Mouse (Mus musculus): Measurements from ENCODE around the gene Tlx3. TPM values are rescaled to one million over a fixed set of nuclear protein-coding genes. Genes with fewer than 3 reads are reported as not detected.

Gene Tlx3
- total RNA-seq, 2 experiments from 2014 or later: not detected

DNA sequence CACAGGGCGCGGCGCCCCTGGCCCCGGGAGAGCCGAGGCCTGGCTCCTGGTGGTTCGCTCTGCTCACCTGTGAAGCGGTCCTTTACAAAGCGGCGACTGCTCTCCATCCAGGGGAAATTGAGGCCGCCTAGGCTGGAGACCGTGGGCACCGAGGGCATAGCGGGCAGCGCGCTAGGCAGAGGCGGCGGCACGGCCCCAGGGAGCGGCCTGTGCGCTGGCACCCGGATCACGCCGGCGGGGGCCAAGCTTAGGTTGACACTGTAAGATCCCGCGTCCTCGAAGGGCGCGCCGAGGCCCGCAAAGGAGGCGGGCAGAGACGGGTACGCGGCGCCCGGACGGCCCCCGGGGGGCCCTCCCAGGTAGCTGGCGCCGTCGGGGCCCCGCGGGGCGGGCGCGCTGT, 417 bp downstream of the Tlx3 start:
- no peak for TF ChIP-seq CTCF (IDR thresholded peaks at IDR 0.05)
- peak overlapping the region; percentile 44 for H3K4me3 ChIP-seq
- no peak overlapping the region for H3K27ac ChIP-seq
- intact Hi-C loops (cut with DNase I): no loop called here
- DNase-seq: no peak

DNA sequence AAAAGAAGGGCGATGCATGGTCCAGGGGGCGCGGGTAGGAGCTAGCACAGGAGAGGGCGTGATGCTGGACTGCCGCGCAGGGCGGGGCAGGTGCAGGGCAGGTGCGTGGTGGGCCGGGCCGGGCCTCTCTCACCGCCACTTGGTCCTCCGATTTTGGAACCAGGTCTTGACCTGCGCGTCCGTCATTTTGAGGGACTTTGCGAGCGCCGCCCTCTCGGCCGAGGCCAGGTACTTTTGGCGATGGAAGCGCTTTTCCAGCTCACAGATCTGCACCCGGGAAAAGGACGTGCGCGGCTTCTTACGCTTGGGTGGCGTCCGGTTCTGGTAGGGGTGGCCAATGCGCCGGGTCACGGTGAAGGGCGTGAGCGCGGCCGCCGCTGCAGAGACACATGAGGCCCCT, 1.1 kb downstream of the Tlx3 start:
- intact Hi-C loops (cut with DNase I): no loop called here
- DNase-seq: no peak
- peak; percentile 24; the same call in 1 of the 2 replicates for TF ChIP-seq CTCF (IDR thresholded peaks at IDR 0.05)
- H3K4me3 ChIP-seq: peak overlapping the region; percentile 35
- no peak overlapping the region for H3K27ac ChIP-seq

DNA sequence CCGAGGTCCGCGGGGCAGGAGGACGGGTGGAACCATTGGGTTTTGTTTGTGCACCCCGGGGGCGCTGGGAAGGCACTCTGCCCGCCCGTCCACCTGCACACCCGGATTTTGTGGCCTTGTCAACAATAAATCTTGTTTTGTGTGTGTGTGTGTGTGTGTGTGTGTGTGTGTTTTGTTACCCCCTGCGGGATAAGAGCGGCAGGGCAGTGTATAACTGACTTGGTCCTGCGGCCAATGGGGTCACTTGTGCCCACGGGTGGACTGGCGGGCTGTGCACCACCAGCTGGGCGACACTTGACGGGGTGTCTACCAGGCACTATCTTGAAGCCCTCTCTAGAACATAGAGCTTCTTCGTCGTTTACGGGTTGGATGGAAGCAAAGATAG, 1.8 kb downstream of the Tlx3 start:
- peak overlapping the region; percentile 51 for H3K4me3 ChIP-seq
- no peak for DNase-seq
- intact Hi-C loops (cut with DNase I): no loop called here
- no peak overlapping the region for H3K27ac ChIP-seq
- TF ChIP-seq CTCF (IDR thresholded peaks at IDR 0.05): no peak

DNA sequence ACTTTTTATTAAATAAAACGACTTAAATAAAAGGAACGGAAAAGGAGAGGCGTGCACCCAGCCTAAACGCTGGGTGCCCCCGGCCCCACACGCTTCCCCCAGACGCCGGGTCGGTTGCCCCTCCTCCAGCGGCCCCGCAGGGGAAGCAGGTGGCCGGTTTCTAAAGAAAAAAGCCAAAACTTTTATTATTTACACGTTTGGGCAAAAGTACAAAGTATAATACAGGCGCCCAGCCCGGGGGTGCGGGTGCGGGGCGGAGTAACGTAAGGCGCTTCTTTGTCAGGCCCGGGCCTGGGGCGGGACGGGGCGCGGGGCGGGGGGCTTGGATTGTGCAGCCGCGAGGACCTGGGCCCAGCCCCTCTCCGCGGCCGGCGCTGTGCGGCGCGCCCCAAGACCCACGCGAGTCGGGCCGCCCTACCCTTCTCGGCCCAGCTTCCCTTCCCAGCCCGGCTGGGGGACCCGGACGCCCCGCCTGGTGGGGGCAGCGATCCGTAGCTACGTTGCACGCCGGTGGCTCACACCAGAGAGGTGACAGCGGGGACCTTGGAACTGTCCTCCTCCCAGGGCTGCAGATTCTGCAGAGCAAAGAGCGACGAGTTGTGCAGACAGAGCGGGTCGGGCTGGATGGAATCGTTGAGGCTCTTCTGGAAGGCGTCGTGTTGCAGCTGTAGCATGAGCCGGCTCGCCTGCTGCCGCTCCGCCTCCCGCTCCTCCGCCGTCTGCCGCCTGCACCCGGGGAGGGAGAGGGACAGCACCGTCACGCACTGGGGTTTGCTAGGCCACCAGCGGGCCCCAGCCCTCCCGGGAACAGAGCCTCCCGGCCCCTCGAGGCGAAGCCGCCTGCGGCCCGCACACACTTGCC, 2.4 kb downstream of the Tlx3 start:
- Histone ChIP-seq H3K27ac (no peak overlapping the region), H3K4me3 (peak overlapping the region; percentile 51)
- peak; percentile 35 for DNase-seq
- TF ChIP-seq CTCF (IDR thresholded peaks at IDR 0.05): no peak
- intact Hi-C loops (cut with DNase I): no loop called here

DNA sequence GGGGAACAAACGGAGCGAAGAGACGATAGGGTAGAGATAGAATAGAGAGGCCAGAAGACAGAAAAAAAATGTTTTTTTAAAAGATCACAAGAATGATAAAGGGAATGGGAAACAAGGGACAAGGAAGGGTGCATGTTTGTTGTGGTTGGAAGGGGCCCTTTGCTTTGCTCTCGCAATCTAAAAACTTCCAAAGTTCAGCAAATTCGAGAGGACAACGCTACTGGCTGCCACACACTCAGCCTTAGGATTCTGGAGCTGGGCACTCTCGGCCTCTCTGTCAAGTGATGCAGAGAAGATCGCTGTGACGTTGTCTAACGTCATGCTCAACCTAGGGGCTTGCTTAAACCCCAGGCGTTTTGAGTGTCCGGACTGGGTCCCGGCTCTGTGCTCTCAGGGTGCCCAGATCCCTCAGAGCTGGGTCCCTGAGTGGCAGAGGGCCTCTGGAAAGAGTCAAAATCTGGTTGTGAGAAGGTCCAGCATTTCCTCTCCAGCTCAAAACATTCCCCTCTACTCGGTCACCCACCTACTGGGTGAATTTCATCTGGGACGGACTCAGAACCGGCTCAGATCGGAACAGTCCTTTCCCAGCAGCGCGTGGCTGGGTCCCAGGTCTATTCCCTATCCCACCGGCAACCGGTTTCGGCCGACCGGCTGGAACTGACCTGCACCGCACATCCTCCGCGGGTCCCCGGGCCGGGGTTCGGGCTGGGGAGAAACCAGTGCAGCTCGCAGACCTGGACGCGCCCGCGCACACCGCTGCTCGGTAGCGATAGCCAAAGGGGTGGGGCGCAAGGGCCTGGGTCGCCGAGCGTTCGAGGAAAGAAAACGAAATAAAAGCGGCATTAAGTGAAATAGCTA, 3.3 kb downstream of the Tlx3 start:
- intact Hi-C loops (cut with DNase I): no loop called here
- H3K4me3 ChIP-seq: peak overlapping the region; percentile 51
- H3K27ac ChIP-seq: no peak overlapping the region
- TF ChIP-seq CTCF (IDR thresholded peaks at IDR 0.05): no peak
- DNase-seq: no peak

DNA sequence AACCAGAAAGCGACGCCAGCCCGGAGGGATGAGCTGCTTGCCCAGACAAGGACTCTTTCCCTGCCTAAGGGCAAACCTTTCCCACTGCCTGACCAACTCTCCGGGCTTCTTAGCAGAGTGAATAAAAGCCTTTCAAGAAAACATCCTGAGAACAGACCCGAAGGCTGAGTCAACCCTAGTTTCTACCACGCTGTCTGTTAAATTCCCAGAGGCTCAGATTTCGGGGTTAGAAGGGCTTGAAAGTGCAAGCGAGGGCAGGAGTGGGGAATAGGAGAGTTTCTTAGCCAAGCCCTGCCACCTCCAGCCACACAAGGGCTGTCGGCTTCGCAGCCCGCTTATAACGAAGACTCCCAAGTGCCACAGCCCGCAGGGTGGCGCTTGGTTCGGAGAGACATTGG, 4.3 kb downstream of the Tlx3 start:
- no peak for DNase-seq
- intact Hi-C loops (cut with DNase I): no loop called here
- no peak overlapping the region for H3K27ac ChIP-seq
- no peak for TF ChIP-seq CTCF (IDR thresholded peaks at IDR 0.05)
- H3K4me3 ChIP-seq: no peak overlapping the region

DNA sequence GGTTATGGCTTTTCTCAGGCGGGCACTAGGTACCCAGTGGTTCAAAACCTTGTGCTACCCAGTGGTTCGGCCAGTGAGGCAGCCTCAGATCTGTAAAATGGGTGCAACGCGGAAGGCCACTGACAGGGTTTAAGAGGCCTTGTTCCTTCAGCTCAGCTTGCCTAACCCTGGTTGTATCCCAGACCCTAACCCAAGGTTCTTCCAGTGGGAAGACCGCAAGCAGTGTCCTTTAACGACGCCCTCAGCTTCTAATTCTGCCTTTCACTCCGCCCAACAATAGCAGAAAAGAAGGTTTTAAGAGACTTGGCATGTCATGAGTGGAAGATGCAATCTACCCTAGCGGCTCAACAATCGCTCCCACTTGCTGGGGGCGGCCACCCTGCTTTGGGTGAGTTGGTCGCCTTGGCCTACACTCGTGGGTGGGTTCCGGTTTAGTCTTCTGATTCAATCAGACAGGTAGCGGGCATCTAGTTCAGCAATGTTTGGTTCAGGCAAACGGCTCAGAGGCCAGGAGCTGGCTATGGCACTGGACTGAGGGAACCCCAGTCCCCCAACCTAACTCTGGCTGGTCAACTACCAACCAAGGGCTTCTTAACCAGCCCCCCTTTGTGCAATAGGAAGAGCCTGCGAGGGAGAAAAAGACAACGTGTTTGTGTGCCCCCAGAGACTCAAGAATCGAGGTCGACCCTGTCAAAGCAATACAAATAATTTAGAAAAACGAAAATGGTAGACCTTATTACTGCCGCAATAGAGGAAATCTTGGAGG, 4.9 kb downstream of the Tlx3 start:
- no peak for DNase-seq
- TF ChIP-seq CTCF (IDR thresholded peaks at IDR 0.05): no peak
- no peak overlapping the region for H3K27ac ChIP-seq
- H3K4me3 ChIP-seq: no peak overlapping the region
- intact Hi-C loops (cut with DNase I): no loop called here

DNA sequence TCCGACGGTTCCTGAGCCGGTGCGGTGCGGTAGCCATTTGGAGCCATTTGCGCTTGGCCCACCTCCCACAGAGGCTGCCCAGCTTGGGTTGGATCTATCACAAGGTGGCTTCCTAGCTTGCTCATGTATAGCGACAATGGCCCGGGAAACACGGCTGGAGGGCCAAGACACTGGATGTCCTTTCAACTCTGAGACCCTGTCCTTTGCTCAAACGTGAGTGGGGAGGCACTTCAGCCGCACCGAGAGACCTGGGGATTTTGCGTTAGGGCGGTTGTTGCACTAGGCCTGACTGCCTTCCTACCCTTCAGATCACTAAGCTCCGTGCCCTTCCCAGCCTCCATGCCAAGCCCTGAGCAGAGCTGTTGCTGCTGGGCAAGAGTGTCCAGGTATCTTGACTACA, 5.7 kb downstream of the Tlx3 start:
- DNase-seq: no peak
- Histone ChIP-seq H3K4me3 (no peak overlapping the region), H3K27ac (no peak overlapping the region)
- intact Hi-C loops (cut with DNase I): no loop called here
- TF ChIP-seq CTCF (IDR thresholded peaks at IDR 0.05): no peak

DNA sequence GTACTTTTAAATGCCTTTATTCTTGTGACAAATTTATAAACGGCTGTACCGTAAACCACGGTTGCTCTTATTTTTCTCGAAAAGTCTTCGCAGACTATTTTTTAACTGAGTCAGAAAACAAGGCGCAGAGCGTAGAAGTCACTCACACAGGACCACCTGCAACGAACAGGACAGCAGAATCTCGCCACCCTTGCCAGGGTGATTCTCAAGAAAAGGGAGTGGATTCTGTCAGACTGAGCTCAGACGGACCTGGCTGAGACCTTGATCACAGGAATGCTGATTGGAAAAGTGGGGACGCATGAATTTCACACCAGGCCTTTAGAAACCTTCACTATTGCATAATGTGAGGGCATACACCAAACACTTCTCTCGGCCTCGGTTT, 6.3 kb downstream of the Tlx3 start:
- intact Hi-C loops (cut with DNase I): no loop called here
- TF ChIP-seq CTCF (IDR thresholded peaks at IDR 0.05): no peak
- Histone ChIP-seq H3K4me3 (no peak overlapping the region), H3K27ac (no peak overlapping the region)
- no peak for DNase-seq

DNA sequence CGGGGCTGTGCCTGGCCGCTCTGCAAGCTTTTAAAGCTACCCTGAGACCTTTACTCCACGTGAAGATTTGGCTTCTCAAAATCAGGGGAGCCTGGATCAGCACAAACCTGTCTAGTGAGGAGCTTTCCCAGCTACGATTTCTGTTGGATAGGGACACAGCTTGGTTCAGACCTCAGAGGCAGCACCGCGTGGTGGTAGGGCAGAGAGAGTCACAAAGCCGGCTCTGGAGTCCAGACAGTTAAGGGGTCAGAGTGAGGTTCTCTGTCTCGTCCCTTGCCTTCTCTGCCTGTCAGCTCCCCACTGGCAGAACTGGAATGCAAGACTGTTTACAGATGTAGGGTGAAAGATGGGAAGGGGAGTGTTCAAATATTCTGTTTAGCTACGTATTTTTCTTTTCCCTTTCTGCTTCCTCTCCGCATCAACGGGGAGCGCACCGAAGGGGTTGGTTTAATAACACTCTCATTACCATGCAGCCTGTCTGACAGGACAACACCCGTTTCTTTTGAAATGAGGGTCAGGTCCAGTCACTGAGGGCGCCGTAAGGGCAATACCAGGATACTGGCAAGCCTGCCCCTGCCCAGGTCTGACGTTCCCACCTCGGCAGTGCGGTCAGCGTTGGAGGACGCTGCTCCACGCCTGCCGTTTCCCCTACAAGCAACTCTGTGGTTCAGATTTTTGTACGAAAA, 6.8 kb downstream of the Tlx3 start:
- no peak for DNase-seq
- Histone ChIP-seq H3K27ac (no peak overlapping the region), H3K4me3 (no peak overlapping the region)
- intact Hi-C loops (cut with DNase I): no loop called here
- TF ChIP-seq CTCF (IDR thresholded peaks at IDR 0.05): no peak

DNA sequence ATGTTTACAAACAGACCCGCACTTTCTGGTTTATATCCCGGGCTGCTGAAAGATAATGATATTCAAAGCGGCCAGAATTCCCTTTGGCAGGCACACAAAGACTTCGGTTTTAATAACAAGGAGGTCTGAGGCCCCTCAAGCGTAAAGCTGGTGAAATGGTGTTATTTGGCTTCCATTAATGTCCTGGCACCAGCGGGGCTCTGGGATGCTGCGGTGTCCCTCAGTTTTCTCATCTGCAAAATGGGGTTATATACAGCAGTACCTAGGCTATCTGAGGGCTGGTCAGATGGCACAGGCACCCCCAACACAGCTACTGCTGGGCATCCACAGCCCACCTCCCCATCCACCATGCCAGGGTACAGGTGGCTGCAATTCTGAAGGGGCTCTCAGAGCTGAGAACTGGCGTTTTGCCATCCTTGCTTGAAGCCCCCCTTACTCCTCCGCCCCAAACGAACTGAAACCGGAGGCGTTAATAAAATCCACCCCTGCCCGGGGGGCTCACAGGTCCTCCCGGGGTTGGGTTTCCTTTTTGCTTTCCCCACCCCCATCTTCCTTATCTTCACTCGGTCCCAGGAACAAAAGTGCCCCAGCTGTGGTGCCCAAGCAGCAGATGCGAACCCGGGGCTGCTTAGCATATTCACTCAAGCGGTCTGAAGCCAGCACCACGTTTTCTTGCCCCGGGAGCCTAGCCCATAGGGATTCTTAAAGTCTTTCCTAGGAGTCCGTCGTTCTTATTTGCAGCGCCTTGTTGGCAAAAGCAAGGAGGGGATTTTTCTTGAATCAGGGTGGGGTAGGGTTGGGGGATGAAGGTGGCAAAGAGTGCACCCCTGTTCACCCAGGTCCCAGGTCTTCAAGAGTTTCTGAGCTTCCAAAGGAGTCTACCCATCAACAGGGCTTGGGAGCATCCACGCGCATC, 7.6 kb downstream of the Tlx3 start:
- no peak overlapping the region for H3K27ac ChIP-seq
- DNase-seq: no peak
- intact Hi-C loops (cut with DNase I): no loop called here
- H3K4me3 ChIP-seq: no peak overlapping the region
- TF ChIP-seq CTCF (IDR thresholded peaks at IDR 0.05): no peak
